Mouse (Mus musculus) gastrocnemius, adult 8-10 months (tissue): Measurements from ENCODE around the gene Trim14. TPM values are rescaled to one million over a fixed set of nuclear protein-coding genes. Genes with fewer than 3 reads are reported as not detected.

ENCODE experiments used
- DNase-seq, 2 experiments: peaks; one replicate each; pipeline ENCODE4 v3.0.0; 2022; ENCODE audit warnings: low spot score in 2 of 2
- total RNA-seq, 4 experiments: library from RNA; stranded (reverse); gene quantifications; 2 replicates each; pipeline ENCODE4 v1.2.4; 2022

Trim14 gene
- total RNA-seq, 4 experiments from 2014 or later: 0.58 to 0.77 (median 0.62) TPM; not detected in 1

- DNase-seq: peak in 1 of 2 experiments; percentile 2
Measured at GRCm38 (mm10) chr4:46562841-46563240, 26.9 kb upstream of the Trim14 start.

GRCm38 (mm10) chr4:46562037-46562436 is 26.1 kb upstream of the Trim14 start:
- no peak for DNase-seq

GRCm38 (mm10) chr4:46560069-46560705 is 24.2 kb upstream of the Trim14 start:
- no peak for DNase-seq

DNA sequence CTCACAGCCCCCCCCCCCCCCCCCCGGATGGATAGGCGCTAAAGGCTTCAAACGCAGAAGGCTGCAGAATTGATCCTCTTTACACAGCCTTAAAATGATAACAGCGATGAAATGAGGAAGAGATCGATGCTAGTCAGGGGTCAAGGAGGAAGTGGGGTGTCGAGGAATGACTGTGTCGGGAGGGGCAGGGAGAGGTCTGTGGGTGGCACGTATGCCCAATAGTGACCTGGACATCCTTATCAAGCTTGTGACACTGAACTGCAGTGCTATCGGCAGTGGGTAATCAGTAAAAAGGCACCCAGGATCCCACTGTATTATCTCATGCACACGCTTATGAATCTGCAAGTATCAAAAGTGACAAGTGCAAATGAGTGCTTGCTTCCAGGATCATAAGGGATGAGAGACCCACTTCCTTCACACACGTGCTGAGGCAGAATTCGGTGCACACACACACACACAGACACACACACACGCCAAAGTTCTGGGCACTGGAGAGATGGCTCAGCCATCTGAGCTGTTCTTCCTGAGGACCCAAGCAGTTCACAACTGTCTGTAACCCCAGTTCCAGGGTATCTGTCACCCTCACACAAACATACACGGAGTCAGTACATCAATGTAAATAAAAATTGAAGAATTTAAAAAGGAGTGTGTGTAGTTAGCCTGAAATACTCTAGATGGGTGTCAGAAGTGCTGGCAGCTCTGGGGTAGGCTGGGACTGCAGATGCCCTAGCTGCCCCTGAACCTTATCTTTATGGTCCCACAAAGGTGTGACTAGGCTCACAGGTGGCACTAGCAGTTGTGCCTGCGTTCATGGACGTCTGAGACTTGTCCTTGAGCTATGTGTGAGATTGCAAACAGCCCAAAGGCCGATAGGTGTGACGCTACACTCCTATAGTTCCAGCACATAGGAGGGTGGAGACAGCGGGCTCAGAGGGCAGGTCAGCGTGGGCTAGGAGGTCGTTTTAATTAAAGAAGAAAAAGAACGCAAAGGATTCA is 23.0 kb upstream of the Trim14 start:
- DNase-seq: no peak

- no peak for DNase-seq
Measured at GRCm38 (mm10) chr4:46556933-46557332, 21.0 kb upstream of the Trim14 start.

DNA sequence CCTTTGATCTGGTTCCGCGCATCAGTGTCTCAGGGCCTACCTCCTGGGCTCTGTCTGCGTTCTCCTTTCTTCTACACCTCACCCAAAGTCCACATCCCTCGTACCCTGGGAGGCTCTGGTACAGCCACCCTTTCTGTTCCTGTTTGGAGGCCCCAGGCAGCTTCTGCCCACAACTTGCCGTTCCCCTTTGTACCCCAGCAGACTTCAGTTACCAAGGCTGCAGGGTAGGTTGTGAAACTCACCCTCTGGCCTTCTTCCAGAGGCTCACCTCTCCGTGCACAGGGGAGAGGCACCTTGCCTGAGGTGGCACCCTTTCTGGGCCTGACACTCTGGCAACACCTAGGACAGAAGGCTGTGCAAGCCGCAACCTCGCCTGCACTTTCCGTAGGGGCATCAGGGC is 19.8 kb upstream of the Trim14 start:
- no peak for DNase-seq

- no peak for DNase-seq
Measured at GRCm38 (mm10) chr4:46554295-46555069, 18.5 kb upstream of the Trim14 start.

- no peak for DNase-seq
Measured at GRCm38 (mm10) chr4:46553864-46554263, 17.9 kb upstream of the Trim14 start.

DNA sequence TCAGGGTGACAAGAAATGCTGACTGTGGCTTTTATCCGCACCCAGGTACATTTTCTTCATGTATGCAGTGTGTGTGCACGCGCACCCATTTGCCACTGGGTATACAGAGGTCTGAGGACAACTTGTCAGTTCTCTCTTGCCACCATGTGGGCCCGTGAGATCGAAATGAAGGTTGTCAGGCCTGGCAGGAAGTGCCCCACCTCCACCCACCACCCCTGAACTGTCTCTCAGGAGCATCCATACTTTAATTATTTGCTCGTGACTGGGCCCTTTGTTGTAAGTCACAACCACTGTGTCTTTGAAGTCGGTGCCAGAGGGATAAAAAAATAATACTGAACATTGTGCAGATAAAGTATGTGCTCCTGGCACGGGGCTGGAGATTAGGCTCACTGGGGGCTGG is 14.5 kb upstream of the Trim14 start:
- no peak for DNase-seq

DNA sequence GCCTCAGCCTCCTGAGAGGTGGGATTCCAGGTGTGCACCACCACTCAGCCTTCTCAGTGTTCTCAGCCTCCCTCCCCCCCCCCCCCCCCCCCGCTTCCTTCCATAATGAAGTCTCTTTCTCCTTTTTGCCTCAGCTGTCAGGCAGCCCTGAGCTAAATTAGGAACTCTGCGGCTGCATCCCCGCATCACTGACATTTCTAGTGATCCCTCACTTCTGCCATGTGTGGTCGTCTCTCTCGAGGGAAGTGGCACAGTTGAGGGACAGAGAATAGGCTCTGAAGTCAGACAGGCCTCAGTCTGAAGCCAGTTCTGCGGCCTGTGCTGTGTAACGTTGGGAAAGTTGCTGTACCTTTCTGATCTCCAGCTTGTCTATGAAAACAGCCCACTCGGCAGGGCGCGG is 14.0 kb upstream of the Trim14 start:
- no peak for DNase-seq

DNA sequence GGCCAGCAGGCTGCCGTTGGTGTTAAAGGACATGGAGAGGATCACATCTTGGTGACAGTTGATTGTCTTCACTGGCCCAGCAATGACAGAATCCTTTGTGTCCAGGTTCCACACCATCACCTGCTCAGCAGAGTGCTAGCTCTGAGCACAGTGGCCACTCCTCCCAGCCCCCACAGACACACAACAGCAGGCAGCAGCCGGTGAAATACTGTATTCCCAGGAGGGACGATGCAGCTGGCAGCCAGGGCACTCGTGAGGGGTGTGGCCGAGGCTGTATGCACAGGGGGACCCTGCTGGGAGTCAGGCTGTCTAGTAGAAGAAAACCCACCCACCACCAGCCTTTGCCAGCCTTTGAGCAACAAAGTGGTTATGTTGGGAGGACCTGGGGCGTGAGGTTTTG is 10.8 kb upstream of the Trim14 start:
- no peak for DNase-seq

DNA sequence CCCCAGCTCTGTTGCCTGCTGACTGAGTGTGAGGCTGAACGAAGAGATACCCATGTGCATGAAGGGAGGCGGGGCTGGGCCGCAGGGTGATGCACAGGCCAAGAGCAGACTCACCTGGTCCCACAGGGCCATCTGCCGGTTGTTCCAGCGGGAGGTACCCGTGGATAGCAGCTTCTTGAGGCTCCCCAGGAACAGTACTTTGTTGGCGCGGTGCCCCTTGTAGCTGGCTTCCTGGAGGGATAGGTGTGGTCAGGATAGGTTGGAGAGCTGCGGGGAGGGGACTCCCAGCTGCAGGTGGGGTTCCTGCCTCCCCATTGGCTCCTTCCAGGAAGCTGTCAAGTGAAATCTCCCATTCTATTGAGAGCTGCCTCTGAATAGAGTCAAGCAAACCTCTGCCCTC is 9.6 kb upstream of the Trim14 start:
- no peak for DNase-seq

- DNase-seq: no peak
Measured at GRCm38 (mm10) chr4:46544313-46544712, 8.4 kb upstream of the Trim14 start.

GRCm38 (mm10) chr4:46543366-46544050 is 7.6 kb upstream of the Trim14 start:
- DNase-seq: no peak

DNA sequence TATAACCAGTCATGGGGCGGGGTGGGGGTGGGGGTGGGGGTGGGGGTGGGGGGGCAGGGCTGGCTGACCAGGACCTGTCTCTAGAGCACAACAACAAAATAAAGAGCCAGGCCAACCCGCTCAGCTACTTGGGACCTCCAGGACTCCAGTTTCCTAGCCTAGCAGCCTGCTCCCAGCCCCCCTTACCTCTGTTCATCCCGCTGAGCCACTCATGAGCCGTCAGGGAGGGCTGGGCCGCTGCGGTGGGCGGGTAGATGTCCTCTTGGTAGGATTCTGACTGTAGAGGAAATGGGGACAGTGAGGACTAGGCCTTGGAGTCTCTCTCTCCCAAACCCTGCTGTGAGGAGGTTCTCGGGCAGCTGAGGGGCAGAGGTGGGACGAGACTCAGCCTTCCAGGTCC is 5.8 kb upstream of the Trim14 start:
- DNase-seq: no peak

DNA sequence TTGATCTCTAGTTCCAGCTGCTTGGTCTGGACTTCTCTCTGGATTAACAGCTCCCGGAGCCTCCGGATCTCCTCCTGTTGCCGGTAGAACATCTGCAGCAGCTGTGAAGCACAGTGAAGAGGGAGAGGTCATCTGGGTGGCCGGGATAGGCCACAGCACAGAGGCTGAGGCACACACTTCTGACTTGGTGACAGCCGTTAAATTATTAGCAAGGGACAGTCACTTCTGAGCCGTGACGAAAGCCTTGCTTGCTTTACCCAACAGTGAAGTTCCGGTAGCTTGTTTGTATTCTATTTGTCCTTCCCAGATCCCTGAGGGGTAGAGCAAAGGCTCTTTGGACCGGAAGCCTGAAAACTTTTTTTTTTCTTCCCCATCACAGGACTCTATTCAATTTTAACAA is 3.2 kb upstream of the Trim14 start:
- DNase-seq: no peak

GRCm38 (mm10) chr4:46535094-46535830 is 679 bp downstream of the Trim14 start:
- DNase-seq: no peak

DNA sequence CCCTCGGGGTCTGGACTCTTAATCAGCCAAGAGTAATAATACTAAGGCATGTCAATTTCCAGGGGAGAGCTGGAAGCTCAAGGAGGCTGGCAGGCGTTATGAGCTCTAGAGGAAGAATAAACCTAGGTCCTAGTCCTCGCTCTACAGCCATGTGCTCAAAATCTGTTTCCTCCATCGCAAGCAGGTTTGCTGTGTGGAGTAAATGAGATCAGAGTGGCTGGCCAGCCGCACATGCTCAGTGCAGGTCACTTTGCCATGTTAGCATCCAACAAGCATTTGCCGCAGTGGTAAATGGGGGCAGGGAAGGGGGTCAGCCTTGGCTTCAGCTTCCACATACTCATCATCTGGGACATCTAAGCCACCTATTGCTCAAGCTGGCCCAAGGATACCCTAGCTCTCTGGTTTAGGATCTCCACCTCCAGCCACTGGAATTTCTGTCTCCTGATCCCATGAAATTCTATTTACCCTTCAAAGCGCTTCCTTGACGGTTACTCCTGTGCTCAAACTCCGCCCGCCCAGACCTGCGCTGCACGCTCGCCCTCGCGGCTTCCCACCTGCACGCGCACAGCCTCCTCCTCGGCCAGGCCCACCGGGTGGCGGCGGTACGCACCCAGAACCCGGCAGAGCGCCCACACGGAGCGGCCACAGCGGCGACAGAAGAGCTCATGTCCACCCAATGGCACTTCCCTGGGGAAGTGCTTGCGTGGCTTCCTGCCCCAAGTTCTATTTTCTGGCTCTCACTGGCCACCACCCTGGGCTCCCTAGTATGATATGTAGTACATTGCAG is 1.8 kb downstream of the Trim14 start:
- no peak for DNase-seq

- no peak for DNase-seq
Measured at GRCm38 (mm10) chr4:46532926-46533325, 3.0 kb downstream of the Trim14 start.

- DNase-seq: no peak
Measured at GRCm38 (mm10) chr4:46532511-46532910, 3.4 kb downstream of the Trim14 start.
